Mouse (Mus musculus) kidney, postnatal 0 days (tissue): ENCODE data around the gene Vax1. TPM values are rescaled to one million over a fixed set of nuclear protein-coding genes. Genes with fewer than 3 reads are reported as not detected.

Source experiments
- ATAC-seq: fragments of 200-750 bp; cut with Nextera tagmentation; replicated peaks from 2 replicates; pipeline ENCODE4 v1.8.0; 2017; ENCODE audit warnings: low read depth, moderate number of reproducible peaks, moderate TSS enrichment, moderate library complexity; ENCODE audit not compliant: low FRiP score
- DNase-seq: peaks from one replicate; pipeline ENCODE4 v3.0.0-alpha.2; 2016; ENCODE audit warnings: low spot score
- H3K27ac ChIP-seq: fragments of 300-500 bp; sonication (generic); 2 replicates; pipeline ENCODE4 v1.5.1; 2014; ENCODE audit warnings: mild to moderate bottlenecking
- H3K27me3 ChIP-seq: fragments of 300-500 bp; sonication (generic); 2 replicates; pipeline ENCODE4 v1.6.1; 2014; ENCODE audit warnings: low read length, mixed read lengths; ENCODE audit not compliant: insufficient read depth
- H3K36me3 ChIP-seq: fragments of 300-500 bp; sonication (generic); 2 replicates; pipeline ENCODE4 v1.6.1; 2014; ENCODE audit warnings: low read length, mixed read lengths; ENCODE audit not compliant: insufficient read depth
- H3K4me1 ChIP-seq: fragments of 300-500 bp; sonication (generic); replicated peaks from 2 replicates; pipeline ENCODE4 v1.6.1; 2014; ENCODE audit warnings: antibody characterized with exemption, low read length, mixed read lengths; ENCODE audit not compliant: insufficient read depth
- H3K4me2 ChIP-seq: fragments of 300-500 bp; sonication (generic); 2 replicates; pipeline ENCODE4 v1.6.1; 2014; ENCODE audit warnings: mild to moderate bottlenecking, low read length, moderate library complexity, mixed read lengths
- H3K4me3 ChIP-seq: fragments of 300-500 bp; sonication (generic); replicated peaks from 2 replicates; pipeline ENCODE4 v1.5.1; 2014; ENCODE audit warnings: low read depth, low read length
- H3K9ac ChIP-seq: fragments of 300-500 bp; sonication (generic); 2 replicates; pipeline ENCODE4 v1.6.1; 2014; ENCODE audit warnings: low read depth, low read length
- H3K9me3 ChIP-seq: fragments of 300-500 bp; sonication (generic); replicated peaks from 2 replicates; pipeline ENCODE4 v1.6.1; 2016; ENCODE audit warnings: low read length, inconsistent platforms, mixed read lengths
- CTCF ChIP-seq: IDR thresholded peaks from 2 replicates; pipeline ENCODE4 v1.5.1; 2016; ENCODE audit warnings: antibody characterized with exemption, low read depth, mild to moderate bottlenecking, moderate library complexity
- WGBS: fragments of 180-500 bp; shearing (Covaris S2); extraction: QIAGEN DNeasy Blood & Tissue Kit; methylation state at CpG from one replicate; pipeline ENCODE4 v1.1.7; 2014; 5-methylcytosine and 5-hydroxymethylcytosine counted together
- polyA plus RNA-seq: library from polyadenylated mRNA; unstranded; fragments of >200 nt; fragmentation: Nextera tagmentation; extraction: Ambion mirVana; gene quantifications from 2 replicates; pipeline ENCODE4 v1.2.1, GENCODE M21; 2015

Gene Vax1
- polyA plus RNA-seq, 1 experiment from 2014 or later: not detected

GRCm38 (mm10) chr19:59196111-59196666, 26.3 kb upstream of the Vax1 start:
- H3K27ac ChIP-seq: no peak overlapping the region
- ATAC-seq: no peak
- no peak overlapping the region for H3K9ac ChIP-seq
- no peak overlapping the region for H3K4me2 ChIP-seq
- peak; percentile 73 for TF ChIP-seq CTCF
- no peaks in the 10 kb centered on the region for H3K36me3 ChIP-seq
- H3K27me3 ChIP-seq: peaks cover 51% of the 10 kb centered on the region
- peak; percentile 66 for DNase-seq
- WGBS: 2% methylated on average over 15 of the region's 15 CpGs
- H3K9me3 ChIP-seq: no peaks in the 10 kb centered on the region
- no peak overlapping the region for H3K4me3 ChIP-seq
- no peaks in the 10 kb centered on the region for H3K4me1 ChIP-seq

GRCm38 (mm10) chr19:59195181-59195770, 25.4 kb upstream of the Vax1 start:
- Histone ChIP-seq H3K27ac (no peak overlapping the region), H3K36me3 (no peaks in the 10 kb centered on the region), H3K4me3 (no peak overlapping the region), H3K4me1 (no peaks in the 10 kb centered on the region), H3K27me3 (peaks cover 59% of the 10 kb centered on the region), H3K4me2 (no peak overlapping the region), H3K9me3 (no peaks in the 10 kb centered on the region), H3K9ac (no peak overlapping the region)
- no peak for TF ChIP-seq CTCF
- ATAC-seq: no peak
- WGBS: 7% methylated on average over 9 of the region's 9 CpGs
- DNase-seq: no peak

- Histone ChIP-seq H3K36me3 (no peaks in the 10 kb centered on the region), H3K4me1 (no peaks in the 10 kb centered on the region), H3K4me2 (peak overlapping the region; percentile 23), H3K27me3 (peaks cover 66% of the 10 kb centered on the region), H3K27ac (no peak overlapping the region), H3K9ac (no peak overlapping the region), H3K9me3 (no peaks in the 10 kb centered on the region), H3K4me3 (peak overlapping the region; percentile 4; the same call in 1 of the 2 replicates)
- 2% methylated on average over 47 of the region's 50 CpGs for WGBS
- no peak for TF ChIP-seq CTCF
- DNase-seq (no peak), ATAC-seq (no peak)
Observed at GRCm38 (mm10) chr19:59193986-59194820, 24.3 kb upstream of the Vax1 start.

DNA sequence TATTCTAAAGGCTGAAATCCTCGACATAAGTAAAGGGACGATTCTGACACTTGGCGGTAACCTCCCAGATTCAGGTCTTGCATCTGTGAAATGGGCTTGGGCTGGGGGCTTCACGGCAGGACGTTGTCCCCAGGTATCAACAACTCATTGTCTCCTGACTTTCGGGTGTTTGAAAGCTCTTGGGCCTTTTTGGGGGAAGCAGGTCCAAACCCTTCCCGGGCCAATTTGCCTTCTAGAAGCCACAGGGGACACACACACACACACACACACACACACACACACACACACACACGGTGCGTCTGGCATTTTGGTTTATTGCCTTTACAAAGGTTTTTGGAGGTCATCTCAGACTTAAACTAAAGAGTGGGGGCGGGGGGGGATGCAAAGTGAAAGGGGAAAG, 23.6 kb upstream of the Vax1 start:
- no peak for DNase-seq
- Histone ChIP-seq H3K9ac (no peak overlapping the region), H3K4me3 (peak overlapping the region; percentile 4), H3K4me2 (peak overlapping the region; percentile 23; the same call in 1 of the 2 replicates), H3K4me1 (no peaks in the 10 kb centered on the region), H3K27me3 (peaks cover 72% of the 10 kb centered on the region), H3K27ac (no peak overlapping the region), H3K36me3 (no peaks in the 10 kb centered on the region), H3K9me3 (no peaks in the 10 kb centered on the region)
- ATAC-seq: no peak
- no peak for TF ChIP-seq CTCF
- WGBS: 1% methylated on average over 10 of the region's 10 CpGs

GRCm38 (mm10) chr19:59192491-59192890, 22.6 kb upstream of the Vax1 start:
- no peaks in the 10 kb centered on the region for H3K9me3 ChIP-seq
- no peak for DNase-seq
- no peak overlapping the region for H3K4me2 ChIP-seq
- no peak for TF ChIP-seq CTCF
- no peaks in the 10 kb centered on the region for H3K36me3 ChIP-seq
- 8% methylated on average over 2 of the region's 2 CpGs for WGBS
- no peak overlapping the region for H3K9ac ChIP-seq
- H3K4me3 ChIP-seq: no peak overlapping the region
- no peak for ATAC-seq
- no peak overlapping the region for H3K27ac ChIP-seq
- H3K4me1 ChIP-seq: no peaks in the 10 kb centered on the region
- peaks cover 77% of the 10 kb centered on the region for H3K27me3 ChIP-seq

GRCm38 (mm10) chr19:59191123-59191505, 21.3 kb upstream of the Vax1 start:
- Histone ChIP-seq H3K4me2 (no peak overlapping the region), H3K27ac (no peak overlapping the region), H3K4me3 (no peak overlapping the region), H3K4me1 (no peaks in the 10 kb centered on the region), H3K9me3 (no peaks in the 10 kb centered on the region), H3K9ac (no peak overlapping the region), H3K36me3 (no peaks in the 10 kb centered on the region), H3K27me3 (peaks cover 69% of the 10 kb centered on the region)
- no peak for DNase-seq
- no peak for TF ChIP-seq CTCF
- WGBS: 7% methylated on average over 4 of the region's 4 CpGs
- no peak for ATAC-seq
